ENCODE assay signal across 8 mouse cellular contexts in genomic region chr10:58445850-58446249, GRCm38 (mm10). TPM values are rescaled to one million over a fixed set of nuclear protein-coding genes. Genes with fewer than 3 reads are reported as not detected.
DNase-seq lines count a peak whose midpoint lies in the region; ATAC-seq and TF ChIP-seq lines count a peak whose summit lies in the region.

No protein-coding gene starts in this region.

- peak overlapping the region; percentile 99 for H3K9ac ChIP-seq in liver, embryonic 12.5 days
- H3K9ac ChIP-seq in neural tube, embryonic 12.5 days = peak overlapping the region; percentile 96

- WGBS in liver, embryonic 12.5 days (ENCODE audit: insufficient replicate concordance) = 12% methylated on average over 9 of the region's 9 CpGs
- WGBS in neural tube, embryonic 12.5 days = 19% methylated on average over 9 of the region's 9 CpGs

- peaks cover 6% of the 10 kb centered on the region for H3K36me3 ChIP-seq in C2C12 (ENCODE audit: control insufficient read depth, insufficient read depth)
- peaks cover 7% of the 10 kb centered on the region; the same call in 1 of the 2 replicates for H3K36me3 ChIP-seq in liver, embryonic 12.5 days
- H3K36me3 ChIP-seq in neural tube, embryonic 12.5 days = no peaks in the 10 kb centered on the region

- H3K27me3 ChIP-seq in C2C12 (ENCODE audit: control insufficient read depth, insufficient read depth, insufficient read length) = no peaks in the 10 kb centered on the region
- no peaks in the 10 kb centered on the region for H3K27me3 ChIP-seq in liver, embryonic 12.5 days (replicated peaks)
- H3K27me3 ChIP-seq in neural tube, embryonic 12.5 days (replicated peaks) = no peaks in the 10 kb centered on the region

- peaks cover 43% of the 10 kb centered on the region for H3K79me2 ChIP-seq in C2C12 (ENCODE audit: control insufficient read depth, insufficient read depth)

- peak overlapping the region; percentile 99 for H3K27ac ChIP-seq in liver, embryonic 12.5 days
- H3K27ac ChIP-seq in neural tube, embryonic 12.5 days = peak overlapping the region; percentile 61

- peaks cover 32% of the 10 kb centered on the region for H3K4me1 ChIP-seq in liver, embryonic 12.5 days
- no peaks in the 10 kb centered on the region for H3K4me1 ChIP-seq in neural tube, embryonic 12.5 days

- no peak for ATAC-seq in liver, embryonic 12.5 days
- peak; percentile 15 for ATAC-seq in neural tube, embryonic 12.5 days (ENCODE audit: low FRiP score, low read depth)

- DNase-seq in cerebellum, adult 9-10 months = peak; percentile 55
- DNase-seq in cerebellum, postnatal 25 days = no peak
- DNase-seq in embryo, embryonic 11 days = peak; percentile 33
- peak; percentile 9 for DNase-seq in heart, postnatal 4 days
- no peak for DNase-seq in urinary bladder, adult 2 months (ENCODE audit: low spot score)

- peak overlapping the region; percentile 75 for H3ac ChIP-seq in C2C12 (ENCODE audit: control insufficient read depth, insufficient read length, low read depth)

- TF ChIP-seq CTCF in C2C12 (IDR thresholded peaks at IDR 0.05; ENCODE audit: control insufficient read depth, insufficient read depth, insufficient read length) = no peak

- no peaks in the 10 kb centered on the region for H3K9me3 ChIP-seq in liver, embryonic 12.5 days (replicated peaks)
- no peaks in the 10 kb centered on the region for H3K9me3 ChIP-seq in neural tube, embryonic 12.5 days

- peaks cover 41% of the 10 kb centered on the region for H3K79me3 ChIP-seq in C2C12 (ENCODE audit: low read depth)

- peak overlapping the region; percentile 92 for H3K4me3 ChIP-seq in C2C12 (ENCODE audit: insufficient read depth, poor library complexity, severe bottlenecking)
- H3K4me3 ChIP-seq in liver, embryonic 12.5 days = peak overlapping the region; percentile 96
- peak overlapping the region; percentile 98 for H3K4me3 ChIP-seq in neural tube, embryonic 12.5 days

- H3K4me2 ChIP-seq in liver, embryonic 12.5 days = peak overlapping the region; percentile 81
- H3K4me2 ChIP-seq in neural tube, embryonic 12.5 days (replicated peaks) = peak overlapping the region; percentile 69

TF ChIP-seq in C2C12, 6 proteins besides CTCF, POLR2A, EP300 and RAD21:
- TF ChIP-seq USF1 (IDR thresholded peaks at IDR 0.05; ENCODE audit: low read depth) = no peak

RNA-seq across cellular contexts. Expression of gene Ranbp2, which starts 0.9 kb away (rescaled TPM):
- 8.4 TPM for polyA plus RNA-seq in C2C12 (2012; fragmentation: generic; extraction: Trizol)
- total RNA-seq in heart, postnatal 4 days (2021) = 10 to 100 TPM; 67.4 to 67.5 TPM
- 32.1 and 33.2 TPM in 2 replicates for polyA plus RNA-seq in liver, embryonic 12.5 days (2016; fragmentation: Nextera tagmentation; extraction: Ambion mirVana)
- 22.7 and 22.9 TPM in 2 replicates for polyA plus RNA-seq in neural tube, embryonic 12.5 days (2016; fragmentation: Nextera tagmentation; extraction: Ambion mirVana)
- 13.6 and 17.8 TPM in 2 replicates for polyA plus RNA-seq in urinary bladder, adult 2 months (2012; rRNA removed)

RNA-seq across cellular contexts. Expression of gene Ccdc138, which starts 51.9 kb away (rescaled TPM):
- 0.91 TPM for polyA plus RNA-seq in C2C12 (2012; fragmentation: generic; extraction: Trizol)
- total RNA-seq in heart, postnatal 4 days (2021) = 1 to 10 TPM; 2.5 to 2.7 TPM
- 3.6 and 4.3 TPM in 2 replicates for polyA plus RNA-seq in liver, embryonic 12.5 days (2016; fragmentation: Nextera tagmentation; extraction: Ambion mirVana)
- polyA plus RNA-seq in neural tube, embryonic 12.5 days (2016; fragmentation: Nextera tagmentation; extraction: Ambion mirVana) = 11.4 and 11.5 TPM in 2 replicates
- polyA plus RNA-seq in urinary bladder, adult 2 months (2012; rRNA removed) = 1.8 and 2.0 TPM in 2 replicates

Comparison
In these comparisons a context has a peak if more than half of its experiments do, and no peak if none do; other contexts are left out.
1. DNase-seq: peak in cerebellum, adult 9-10 months (single experiment), embryo, embryonic 11 days (single experiment) and heart, postnatal 4 days (single experiment); none in cerebellum, postnatal 25 days (0 of 2) and urinary bladder, adult 2 months (single experiment).
2. Peak in every context shown above with its lines, with median percentiles within 50 percentile points of each other: H3K4me3 ChIP-seq.